Mouse (Mus musculus) cerebellum, postnatal 14 days (tissue): ENCODE measurements at regions not wholly inside any gene's neighbourhood (a gene's known extent, or its start where the extent isn't known, plus 50 kb on each side); places are given as distances from the start of the nearest gene placed in this dataset.
"Not testable (repeated sequence)": the region's sequence is repeated elsewhere in the genome, so short reads cannot be mapped to it uniquely, and the experiment has no call there.

Experiments used
- DNase-seq, 2 experiments: peaks; one replicate each; pipeline ENCODE4 v3.0.0; 2021; ENCODE audit warnings: mixed read lengths in 2 of 2

DNA sequence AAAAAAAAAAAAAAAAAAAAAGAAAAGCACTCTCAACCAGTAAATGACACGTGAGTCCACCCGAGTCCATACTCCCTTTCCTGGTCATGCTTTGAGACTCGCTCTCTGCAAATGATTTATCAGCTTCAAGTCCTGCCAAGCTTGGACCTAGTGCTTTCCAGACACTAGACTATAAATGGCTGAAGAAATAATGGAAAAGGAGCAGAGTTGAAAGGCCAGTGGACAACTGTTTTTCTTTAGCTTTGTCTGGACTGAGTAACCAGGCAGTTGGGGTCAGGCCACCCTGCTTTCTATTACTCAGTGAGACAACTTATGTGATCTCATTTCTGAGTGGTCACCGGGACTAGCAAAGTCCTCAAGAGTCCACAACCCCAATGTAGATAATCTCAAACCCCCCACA lies 112.9 kb downstream of the Kcns3 start:
- no peak for DNase-seq

DNA sequence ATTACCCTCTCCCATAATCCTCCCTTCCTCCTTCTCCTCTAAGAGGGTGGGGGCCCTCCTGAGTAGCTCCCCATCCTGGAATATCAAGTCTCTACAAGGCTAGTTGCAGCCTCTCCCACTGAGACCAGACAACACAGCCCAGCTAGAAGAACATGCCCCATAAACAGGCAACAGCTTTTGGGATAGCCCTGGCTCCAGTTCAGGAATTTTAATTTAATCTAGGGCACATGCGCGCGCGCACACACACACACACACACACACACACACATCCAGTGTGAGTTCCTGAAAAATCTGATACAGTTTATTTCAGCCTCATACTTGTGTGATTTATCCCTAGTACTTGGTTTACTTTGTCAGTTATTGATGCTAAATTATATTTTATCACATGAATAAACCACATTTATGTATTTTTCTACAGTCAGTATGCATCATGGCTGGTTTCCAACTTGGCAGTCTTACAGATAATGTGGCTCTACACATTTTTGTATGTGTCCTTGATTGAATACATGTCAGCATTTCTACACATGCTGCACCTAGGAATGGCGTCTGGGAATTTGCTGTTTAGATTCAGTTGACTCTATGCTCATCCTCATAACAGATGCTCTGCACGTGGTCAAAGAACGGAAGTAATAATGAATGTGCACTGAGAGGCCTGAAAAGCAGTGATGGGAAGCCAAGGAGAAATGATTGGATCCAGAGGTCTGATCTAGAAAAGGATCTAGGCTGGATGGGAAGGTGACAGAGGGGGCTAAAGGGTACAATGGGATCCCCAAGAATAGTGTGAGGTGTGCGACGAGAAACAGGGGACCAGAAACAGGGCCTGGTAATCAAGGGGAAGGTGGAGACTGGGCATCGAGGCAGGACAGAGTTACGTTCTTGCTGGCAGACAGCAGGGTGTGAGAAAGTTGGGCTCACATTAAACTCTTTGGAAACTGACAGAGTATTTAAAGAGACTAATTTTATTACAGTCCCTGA lies 130.0 kb downstream of the Kcns3 start:
- peak; percentile 4 to 12 for DNase-seq

DNA sequence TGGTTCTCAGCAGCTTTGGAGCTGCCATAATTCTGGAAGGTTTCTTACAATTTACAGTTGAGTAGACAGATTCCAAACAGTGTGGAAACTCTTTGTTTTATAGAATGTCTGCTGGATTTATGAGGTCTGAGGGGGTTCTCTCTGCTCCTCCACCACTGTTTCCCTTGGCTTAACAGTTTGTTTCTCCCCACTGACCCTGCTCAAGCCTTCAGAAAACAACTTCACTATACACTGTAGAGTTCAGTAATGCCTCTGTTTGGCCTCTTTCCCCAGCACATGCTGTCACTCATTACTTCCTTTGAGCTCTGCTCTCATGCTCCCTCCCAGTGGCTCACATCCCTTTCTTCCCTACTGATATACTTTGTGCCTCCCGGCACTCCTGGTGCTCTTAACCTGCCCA lies 139.7 kb downstream of the Kcns3 start:
- no peak for DNase-seq

DNA sequence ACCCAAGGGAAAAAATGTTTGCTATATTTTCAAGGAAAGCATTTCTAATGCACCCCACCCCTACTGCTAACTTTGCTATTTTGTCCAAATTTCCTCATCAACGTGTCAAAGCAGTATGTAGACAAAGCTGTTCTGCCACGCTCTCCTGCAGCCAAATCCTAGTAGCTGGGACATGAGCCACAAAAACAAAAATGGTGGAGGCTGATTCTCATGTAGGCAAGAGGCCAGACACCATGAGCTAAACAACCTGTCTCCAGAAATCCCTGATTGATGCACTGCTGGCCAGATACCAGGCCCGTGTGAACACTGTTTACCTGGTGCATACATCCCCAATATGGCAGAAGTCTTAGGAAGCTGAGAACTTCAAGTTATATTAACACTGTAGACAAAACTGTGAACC lies 166.6 kb downstream of the Kcns3 start:
- peak; percentile 9 to 23 for DNase-seq

DNA sequence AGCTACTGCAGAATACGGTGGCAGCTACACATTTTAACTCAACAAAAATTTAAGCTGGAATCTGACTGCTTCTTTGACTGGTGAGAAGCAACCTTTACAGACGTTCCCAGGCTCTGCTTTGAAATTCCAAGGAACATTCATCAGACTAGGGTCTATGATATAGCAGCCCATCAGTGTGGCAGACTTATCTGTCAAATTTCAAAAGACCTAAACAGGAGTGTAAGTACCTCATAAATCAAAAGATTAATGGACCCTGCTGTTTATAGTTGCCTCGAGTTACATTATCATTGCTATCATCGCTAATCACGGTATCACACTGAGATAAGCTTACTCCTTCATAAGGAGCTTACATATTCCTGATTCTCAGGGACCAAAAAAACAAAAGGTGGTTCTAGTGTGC lies 201.7 kb downstream of the Kcns3 start:
- DNase-seq = no peak

DNA sequence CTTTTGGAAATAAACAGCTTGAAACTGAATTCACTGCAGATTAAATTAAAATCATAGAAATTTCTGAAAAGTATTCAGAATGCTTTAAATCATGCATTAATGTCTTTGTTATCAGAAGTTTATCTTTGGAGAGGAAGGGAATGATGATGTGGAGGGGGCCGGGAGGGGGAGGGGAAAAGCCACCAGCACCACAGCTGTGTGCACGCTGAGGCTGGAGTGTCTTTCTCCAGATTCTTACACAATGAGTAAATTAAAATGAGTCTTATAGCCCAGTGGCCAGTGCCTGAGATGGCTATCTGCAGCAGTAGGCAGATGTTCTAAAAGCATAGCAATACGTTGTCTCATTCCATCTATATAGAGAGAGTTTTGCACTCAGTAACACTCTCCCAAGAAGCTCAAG lies 209.8 kb downstream of the Kcns3 start:
- DNase-seq = no peak

DNA sequence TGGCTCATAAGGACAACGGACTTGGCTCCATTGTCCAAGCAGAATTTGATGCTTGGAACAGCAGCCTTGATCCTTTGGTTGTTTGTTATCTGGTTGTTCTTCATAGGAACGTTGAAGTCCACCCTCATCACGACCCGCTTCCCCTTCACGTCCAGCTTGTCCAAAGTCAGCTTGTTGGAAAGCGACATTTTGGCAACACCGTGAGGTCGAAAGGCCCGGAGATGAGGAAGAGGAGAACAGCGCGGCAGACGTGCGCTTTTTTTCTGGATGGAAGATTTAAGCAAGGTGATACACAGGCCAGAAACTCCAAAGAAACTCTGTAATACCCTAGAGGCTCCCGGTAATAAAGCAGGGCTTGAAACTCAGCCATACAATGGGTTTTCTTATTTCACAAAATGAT lies 250.8 kb downstream of the Kcns3 start:
- DNase-seq = not testable (repeated sequence)

DNA sequence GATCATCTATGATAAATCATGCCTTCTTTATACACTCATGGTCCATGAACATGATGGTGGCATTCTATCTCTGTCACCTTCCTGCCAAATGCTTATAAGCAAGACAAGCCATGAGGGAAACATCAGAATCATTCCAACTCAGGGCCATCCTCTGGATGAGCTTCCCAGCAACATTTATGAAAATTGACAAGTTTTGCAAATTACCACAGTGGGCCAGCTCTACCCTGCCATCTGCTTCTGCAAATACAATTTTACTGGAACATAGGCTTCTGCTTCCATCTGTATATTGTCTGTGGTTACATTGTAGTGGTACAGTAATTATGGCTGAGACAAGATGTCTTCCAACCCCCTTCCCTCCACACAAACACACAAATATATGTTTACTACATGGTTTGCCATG lies 272.1 kb downstream of the Kcns3 start:
- no peak for DNase-seq

DNA sequence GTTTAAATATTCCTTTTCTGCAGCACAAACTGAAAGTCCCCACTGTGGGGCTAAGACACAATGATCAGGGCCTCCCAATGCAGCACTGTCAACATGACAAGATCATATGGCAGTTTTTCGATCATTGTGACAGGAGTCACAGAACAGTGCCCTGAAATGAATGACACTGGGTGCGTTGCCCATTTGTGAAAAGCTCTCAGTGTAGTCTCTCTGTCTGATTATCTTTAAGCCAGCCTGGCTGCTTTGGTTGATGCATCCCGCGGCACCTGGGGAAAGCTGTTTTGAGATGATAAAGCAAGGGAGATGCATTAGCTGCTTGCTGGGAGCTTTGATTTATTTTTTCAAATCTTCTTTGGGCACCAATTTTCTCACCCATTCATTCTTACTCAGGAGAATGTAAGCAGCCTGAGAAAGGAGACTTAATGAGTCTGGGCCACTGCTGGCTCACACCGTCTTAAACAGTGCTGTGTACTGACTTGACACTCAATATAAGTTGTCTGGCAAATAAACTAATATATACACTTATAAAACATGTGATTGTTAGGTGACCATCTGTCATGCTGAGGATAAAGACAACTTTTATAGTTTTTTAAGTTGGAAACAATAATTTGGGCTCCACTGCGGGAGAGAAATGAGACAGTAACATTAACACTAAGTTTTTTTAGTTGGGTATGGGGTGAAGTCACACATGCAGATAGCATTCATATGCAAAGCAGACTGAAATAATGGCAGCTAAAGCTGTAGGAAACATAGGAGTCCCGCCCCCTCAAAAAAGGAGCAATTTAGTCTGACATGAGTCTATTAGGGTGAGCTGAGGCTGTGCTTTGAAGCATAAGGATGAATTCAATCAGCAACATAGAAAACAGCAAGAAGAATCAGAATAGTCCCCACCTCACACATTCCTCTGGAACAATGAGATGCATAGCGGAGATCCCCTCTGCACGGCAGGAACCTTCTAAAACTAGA lies 276.0 kb downstream of the Kcns3 start:
- DNase-seq = no peak

DNA sequence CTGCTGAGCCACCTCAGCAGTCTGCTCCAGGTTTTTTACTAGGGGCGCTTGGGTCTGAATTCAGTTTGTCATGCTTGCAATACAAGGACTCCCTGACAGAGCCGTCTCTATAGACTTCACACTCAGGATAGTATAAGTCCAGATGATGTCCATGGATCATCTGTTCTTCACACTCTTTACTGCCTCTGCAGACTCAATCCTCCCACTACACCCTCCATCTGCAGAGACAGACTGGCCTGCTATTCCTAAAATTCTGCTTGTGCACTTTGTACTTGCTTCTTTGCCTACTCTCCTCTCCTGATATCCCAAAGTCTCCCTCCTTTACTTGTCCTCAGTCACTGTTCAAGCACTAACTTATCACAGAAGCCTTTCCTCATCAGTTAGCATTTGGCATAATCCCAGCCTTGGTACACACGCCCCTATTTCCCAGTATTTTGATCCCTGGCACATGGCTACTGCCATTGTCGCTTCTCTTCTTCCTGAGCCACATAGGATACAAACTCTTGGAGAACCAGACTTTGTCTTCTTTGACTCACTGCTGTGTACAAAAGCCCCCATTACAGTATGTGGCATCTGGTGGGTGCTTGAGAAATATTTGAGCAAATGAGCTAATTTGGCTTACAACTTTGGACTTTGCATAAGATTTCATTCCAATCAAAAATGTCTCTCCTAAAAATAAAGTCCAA lies 277.0 kb downstream of the Kcns3 start:
- no peak for DNase-seq

DNA sequence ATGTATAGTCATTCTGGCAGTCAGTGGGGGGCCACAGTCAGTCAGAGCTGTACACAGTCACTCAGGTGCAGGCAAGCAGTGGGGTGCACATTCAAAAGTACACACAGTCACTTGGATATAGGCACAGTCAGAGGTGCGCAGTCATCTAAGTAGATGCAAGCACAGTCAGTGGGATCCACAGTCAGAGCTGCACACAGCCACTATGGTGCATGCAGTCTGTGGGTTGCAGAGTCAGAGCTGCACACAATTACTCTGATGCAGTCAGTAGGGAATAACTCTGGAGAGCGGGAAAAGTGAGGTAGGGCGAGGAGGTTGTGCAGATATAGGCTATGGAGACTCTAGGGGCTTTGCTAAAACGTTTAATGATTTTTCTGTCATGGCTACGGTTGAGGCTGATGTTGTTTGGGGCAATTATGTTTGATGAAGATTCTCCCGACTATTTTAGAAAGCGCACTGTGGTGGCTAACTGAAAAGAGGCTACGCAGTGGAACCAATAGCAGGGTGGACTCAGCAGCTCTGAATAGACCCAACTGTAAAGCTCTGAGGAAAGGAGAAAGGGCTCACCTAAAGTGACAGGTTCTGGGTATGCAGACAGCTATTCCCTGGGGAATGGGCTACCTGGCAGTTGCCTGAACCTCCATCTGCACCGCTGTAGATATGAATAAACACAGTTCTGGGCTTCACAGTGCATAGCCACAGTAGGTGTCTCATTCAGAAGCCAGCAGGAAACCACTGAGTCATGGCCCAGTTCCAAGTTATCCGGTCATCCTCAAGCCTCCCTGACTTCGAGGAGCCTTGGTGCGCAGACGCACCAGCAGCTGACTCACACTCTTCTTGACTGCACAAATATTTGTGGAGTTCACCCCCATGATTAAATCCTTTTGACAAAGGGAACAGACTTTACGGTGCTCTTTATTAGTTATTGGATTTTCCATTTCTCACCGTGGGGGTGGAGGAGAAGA lies 282.9 kb downstream of the Kcns3 start:
- DNase-seq = peak; percentile 13 to 24

DNA sequence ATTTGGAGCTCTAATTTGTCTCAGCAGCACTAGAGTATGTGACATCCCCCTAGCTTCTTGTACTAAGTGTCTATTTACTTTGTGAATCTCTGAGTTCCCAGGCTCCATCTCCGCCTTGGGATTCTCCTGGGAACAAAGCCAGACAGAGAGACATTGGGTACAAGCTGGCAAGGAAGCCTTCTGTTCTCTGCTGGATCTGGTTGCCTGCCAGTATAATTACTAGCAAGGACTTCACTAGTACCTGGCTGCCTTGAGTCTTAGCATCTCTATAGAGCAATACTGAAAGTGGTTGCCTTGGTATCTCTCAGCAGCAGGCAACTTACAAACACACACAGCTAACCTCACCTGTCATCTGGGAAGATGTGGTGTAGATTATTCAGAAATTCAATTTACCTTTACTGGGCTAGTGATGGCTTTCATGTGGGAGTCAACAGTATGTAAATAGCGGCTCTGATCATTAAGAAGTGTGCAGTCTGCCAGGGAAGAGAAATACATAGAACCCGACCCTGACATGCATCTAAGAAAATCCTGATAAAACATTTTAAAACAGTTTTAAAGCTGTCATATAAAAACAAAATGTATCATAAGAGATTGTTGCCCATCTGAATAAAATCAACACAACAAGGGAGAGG lies 283.8 kb downstream of the Kcns3 start:
- peak; percentile 84 to 88 for DNase-seq

DNA sequence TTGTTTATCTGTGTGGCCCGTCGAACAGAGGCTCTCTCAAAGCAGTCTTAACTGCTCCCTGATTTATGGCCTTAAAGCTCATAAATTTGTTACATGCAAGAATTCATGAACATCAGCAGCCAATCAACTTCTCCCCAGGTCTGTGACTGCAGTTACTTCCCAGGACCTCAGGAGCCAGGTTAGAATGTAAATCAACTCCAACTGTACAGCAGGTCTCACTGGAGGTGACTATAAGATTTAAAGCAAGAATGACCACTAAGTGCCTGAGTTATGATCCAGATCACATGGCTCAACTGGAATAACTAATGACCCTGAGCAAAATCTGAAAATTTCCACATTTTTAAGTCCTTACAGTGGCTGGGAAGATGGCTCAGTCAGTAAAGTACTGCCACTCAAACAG lies 285.6 kb downstream of the Kcns3 start:
- DNase-seq = no peak

DNA sequence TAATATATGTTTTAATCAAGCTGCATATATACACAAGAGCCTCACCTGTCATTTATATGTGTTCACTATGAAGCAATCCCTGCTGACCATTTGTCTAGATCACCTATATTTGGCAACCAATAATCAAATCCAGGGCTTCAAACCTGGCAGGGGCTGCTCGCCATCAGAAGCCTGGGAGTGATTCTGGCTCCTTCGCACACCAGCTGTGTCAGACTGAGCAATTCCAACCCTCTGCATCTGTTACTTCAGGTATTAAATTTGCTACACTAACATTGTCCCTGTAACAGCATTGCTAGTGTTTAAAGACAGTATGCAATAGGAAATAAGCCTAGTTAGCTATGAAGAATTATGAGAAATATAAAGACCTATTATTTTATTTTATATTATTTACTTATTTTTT lies 330.5 kb downstream of the Kcns3 start:
- peak; percentile 33 to 34 for DNase-seq

DNA sequence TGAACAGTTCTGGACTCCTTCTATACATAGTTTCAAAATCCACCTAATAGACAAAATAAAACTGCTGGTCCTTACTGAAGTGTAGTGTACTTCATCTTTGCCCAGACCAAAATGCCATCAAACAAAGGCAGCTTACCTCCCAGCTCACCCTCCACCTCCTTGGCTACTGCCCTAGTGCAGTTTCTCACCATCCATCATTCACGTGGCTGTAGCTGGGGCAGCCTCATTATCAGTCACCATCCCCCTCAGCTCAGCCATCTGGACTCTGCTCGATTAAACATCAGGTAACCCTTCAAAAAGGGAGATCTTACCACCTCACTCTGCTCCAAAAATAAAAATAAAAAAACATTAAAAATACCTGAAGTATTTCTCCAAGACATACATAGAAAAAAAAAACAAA lies 332.8 kb downstream of the Kcns3 start:
- DNase-seq = peak; percentile 21 to 33

DNA sequence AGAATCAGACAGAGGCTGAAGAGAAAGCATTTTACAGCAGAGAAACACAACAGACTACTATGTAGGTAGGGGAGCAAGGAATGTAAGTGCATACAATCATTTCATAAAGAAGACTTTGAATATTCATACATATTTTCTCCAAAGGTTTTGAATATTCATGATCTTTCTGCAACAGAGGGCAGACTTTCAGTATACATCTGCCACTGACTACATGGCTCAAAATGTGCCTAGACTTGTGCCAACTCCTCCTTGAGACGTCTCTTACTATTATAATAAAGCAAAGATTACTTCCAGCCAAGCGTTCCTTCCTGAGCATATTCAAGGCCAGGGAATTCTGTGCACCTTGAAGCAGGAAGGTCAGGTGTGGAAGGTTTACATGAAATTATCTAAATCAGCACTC lies 333.3 kb downstream of the Kcns3 start:
- DNase-seq = no peak

DNA sequence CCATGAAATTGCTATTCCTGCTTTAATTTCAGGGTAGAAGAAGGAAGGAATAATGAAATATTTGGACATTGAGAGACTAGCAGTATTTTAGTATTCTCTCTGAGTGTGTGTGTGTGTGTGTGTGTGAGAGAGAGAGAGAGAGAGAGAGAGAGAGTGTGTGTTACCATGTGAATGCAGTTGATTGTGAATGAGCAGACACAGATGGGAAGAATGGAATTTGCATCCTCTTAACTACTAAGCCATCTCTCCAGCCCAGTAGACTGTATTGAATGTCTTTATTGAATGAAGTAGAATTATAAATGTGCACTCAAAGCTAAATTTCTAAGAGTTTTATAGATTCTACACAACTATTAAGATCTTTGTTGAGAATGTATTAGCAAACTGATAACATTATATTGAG lies 340.3 kb downstream of the Kcns3 start:
- no peak for DNase-seq

DNA sequence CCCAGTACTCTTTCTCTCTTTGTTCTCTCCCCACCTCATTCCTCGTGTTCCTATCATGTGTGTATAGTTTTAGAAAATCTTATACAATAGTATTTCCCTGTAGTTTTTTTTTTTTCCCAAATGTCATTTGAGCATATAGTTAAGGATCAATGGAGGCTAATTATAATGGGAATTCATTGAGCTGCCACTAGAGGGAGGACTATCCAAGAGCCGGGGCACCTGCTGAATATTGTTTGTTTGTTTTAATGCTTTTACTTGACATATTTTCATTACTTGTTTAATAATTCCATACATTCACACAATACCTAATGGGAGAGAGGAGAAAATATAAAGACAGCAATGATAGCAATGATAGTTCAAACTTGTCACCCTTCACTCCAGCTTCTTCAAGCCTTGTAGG lies 346.4 kb downstream of the Kcns3 start:
- no peak for DNase-seq
